Mouse (Mus musculus): Measurements from ENCODE around the gene Pgm2l1.
A peak's percentile ranks its signal among the peaks of the same experiment; 100 is the strongest.
"Not testable (repeated sequence)": the region's sequence is repeated elsewhere in the genome, so short reads cannot be mapped to it uniquely, and the experiment has no call there.

Pgm2l1 gene

DNA sequence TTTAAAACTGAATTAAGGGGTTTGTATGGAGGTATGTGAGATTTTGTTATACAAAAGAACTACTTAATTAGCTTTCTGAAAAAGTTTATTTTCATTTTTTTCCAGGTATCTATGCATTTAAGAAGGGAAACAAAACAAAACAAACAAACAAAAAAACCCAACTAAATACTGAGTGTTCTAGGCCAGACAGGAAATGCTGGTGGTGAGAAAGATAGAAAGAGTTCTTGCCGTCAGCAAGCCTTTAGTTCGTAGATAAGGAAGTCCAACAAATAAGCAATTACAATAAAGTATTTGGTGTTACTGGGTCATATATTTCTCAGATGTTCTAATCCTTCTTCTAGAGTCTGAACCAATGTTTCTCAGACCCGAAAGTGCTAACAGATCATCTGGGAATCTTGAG lies 1.8 kb downstream of the Pgm2l1 start:
- DNase-seq (ENCODE audit: low read depth) = no peak

DNA sequence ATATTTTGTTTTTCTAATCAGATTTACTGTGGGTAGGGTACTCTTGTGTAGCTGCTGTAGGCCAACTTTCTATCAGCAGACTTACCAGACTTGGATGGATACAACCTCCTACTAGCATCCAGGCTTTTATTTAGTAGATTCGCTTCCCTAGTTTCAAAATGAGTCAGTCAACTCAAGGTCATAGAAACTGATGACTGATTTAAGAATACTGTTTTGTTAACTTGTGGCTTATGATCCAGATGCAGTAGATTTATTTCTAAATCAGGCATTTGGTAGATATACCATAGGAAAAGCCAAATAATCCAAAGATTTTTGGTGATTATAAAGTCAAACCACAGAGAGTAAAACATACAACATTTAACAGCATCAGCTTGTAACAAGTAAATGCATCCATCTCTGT lies 3.5 kb downstream of the Pgm2l1 start:
- DNase-seq (ENCODE audit: low read depth) = no peak

GRCm38 (mm10) chr7:100231661-100232060 lies 4.5 kb downstream of the Pgm2l1 start:
- no peak for DNase-seq (ENCODE audit: low read depth)

DNA sequence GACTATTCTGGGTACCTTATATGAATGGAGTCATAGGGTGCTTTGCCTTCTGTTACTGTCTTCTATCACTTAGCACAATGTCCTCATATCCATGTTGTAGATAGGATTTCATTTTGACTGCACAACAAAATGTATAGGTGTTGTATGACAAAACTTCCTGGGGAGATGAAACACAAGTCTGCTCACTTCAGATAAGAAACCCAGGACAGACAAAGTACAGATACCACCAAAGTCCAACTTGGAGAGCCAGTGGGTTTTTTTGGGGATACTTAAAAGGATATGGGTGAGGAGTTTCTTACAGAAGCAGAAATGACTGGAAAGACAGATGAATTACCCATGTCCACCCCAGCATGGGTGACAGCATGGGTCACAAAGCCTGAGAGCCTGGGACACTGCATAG lies 6.5 kb downstream of the Pgm2l1 start:
- DNase-seq (ENCODE audit: low read depth) = no peak

GRCm38 (mm10) chr7:100234264-100234885 lies 7.2 kb downstream of the Pgm2l1 start:
- no peak for DNase-seq (ENCODE audit: low read depth)

DNA sequence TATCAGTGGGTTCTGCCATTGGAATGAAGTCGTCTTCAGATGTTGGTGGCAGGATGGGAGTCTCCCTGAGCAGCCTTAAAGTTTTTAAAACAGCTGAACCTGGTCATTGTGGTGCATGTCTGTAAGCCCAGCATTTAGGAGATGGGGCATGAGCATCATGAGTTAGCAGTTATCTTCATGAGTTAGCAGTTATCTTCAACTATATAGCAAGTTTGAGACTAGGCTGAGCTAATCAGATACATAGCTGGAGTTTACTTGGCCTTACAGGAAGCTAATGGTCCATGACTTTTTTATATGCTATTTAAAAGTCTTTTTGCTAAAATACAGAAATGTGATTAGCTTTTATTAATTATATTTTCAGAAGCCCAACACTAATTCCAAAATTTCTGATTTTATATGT lies 11.1 kb downstream of the Pgm2l1 start:
- no peak for DNase-seq (ENCODE audit: low read depth)

GRCm38 (mm10) chr7:100240601-100241000 lies 13.4 kb downstream of the Pgm2l1 start:
- no peak for DNase-seq (ENCODE audit: low read depth)

DNA sequence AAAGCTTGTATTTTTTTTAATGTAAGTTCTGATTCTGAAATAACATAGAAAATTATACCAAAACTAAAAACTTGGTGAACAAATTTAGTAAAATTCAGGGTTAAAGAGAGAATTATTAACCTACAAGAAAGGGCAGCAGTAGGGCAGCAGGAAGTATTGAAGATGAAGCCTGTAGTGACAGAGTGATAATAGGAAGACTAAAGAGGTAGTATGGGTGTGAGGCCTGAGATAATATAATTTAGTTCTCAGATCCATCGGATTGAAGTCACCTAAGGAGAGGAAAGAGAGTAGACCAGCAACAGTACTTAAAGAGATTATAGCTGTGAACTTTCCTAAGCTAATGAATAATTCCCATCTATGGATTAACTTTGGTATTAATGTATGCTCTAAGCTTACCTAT lies 15.8 kb downstream of the Pgm2l1 start:
- DNase-seq (ENCODE audit: low read depth) = no peak

GRCm38 (mm10) chr7:100244225-100244624 lies 17.0 kb downstream of the Pgm2l1 start:
- no peak for DNase-seq (ENCODE audit: low read depth)

- no peak for DNase-seq (ENCODE audit: low read depth)
These were observed 18.0 kb downstream of the Pgm2l1 start for GRCm38 (mm10) chr7:100245176-100245575.

DNA sequence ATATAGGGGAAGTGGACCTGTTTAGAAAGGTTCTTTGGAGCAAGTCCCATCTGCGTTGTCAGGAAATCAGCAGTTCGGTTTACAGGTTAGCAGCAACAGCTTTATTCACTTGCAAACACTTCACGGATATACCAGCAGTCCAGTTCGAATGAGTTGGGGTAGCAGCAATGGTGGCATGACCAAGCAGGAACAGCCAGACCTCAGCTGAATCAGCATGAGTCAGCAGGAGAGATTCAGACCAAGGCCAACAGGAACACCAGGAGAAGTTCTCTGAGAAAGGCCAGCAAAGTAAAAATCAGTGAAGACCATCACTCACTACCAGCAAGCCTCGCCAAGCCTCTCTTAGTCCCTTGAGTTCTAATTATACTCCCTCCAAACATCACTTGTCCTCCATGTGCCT lies 23.5 kb downstream of the Pgm2l1 start:
- no peak for DNase-seq (ENCODE audit: low read depth)

GRCm38 (mm10) chr7:100262350-100262749 lies 35.2 kb downstream of the Pgm2l1 start:
- DNase-seq (ENCODE audit: low read depth) = no peak

- not testable (repeated sequence) for DNase-seq (ENCODE audit: low read depth)
These were observed 37.7 kb downstream of the Pgm2l1 start for GRCm38 (mm10) chr7:100264934-100265333.

- no peak for DNase-seq (ENCODE audit: low read depth)
These were observed 45.2 kb downstream of the Pgm2l1 start for GRCm38 (mm10) chr7:100272369-100272768.

DNA sequence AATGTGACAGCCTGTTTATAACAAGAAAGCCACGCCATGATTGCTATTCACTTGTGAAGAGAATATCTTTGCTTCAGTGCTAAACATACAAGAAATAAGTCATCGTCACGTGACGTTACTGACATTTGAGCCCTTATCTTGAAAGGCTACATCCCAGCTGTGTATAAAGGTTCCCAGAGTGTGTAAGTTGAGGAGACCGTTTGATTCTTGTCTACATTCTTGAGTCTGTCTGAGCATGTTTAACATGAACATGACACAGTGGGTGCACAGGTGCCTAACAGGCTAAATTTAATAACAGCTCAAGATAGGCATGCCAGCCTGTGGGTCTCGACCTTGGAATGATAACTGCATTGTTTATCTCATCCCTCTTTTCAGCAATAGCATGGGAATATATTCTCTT lies 47.3 kb downstream of the Pgm2l1 start:
- DNase-seq (ENCODE audit: low read depth) = no peak

DNA sequence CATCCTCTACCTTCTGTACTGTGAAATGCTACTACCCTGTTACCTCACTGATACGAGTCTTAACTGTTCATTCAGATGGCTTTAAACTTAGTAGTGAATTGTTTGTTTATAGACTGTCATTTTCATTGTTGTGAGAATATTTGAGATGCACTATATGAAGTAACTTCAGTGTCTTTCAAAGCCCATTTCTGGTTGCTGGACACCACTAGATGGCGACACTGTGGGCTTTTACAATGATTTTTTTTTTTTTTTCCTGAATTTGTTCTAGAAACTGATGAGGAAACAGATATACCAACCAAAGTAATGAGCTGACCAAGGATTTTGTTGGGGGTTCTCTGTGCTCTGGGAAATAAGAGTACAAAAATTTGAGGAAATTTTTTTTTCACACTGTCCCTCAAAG lies 49.2 kb downstream of the Pgm2l1 start:
- peak; percentile 24 for DNase-seq (ENCODE audit: low read depth)

GRCm38 (mm10) chr7:100279803-100280202 lies 52.6 kb downstream of the Pgm2l1 start:
- peak; percentile 39 for DNase-seq (ENCODE audit: low read depth)

GRCm38 (mm10) chr7:100281596-100281995 lies 54.4 kb downstream of the Pgm2l1 start:
- DNase-seq (ENCODE audit: low read depth) = no peak

DNA sequence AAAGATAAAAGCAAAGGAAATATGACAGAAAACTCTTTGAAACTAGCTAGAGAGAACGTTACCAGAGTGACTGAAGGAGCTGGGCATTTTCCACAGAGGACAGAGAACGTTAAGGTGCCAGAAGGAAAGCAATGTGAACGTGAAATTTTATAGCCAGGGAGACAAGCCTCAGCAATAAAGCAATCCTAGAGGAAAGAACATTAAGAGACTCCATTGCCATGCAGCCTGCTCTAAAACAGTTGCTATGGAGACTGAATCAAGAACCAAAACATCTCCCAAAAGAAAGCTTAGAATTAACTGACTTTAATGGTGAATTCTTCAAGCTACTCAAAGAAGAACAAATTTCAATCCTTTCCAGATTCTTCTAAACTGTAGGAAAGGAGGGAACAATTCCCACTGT lies 56.1 kb downstream of the Pgm2l1 start:
- DNase-seq (ENCODE audit: low read depth) = no peak

DNA sequence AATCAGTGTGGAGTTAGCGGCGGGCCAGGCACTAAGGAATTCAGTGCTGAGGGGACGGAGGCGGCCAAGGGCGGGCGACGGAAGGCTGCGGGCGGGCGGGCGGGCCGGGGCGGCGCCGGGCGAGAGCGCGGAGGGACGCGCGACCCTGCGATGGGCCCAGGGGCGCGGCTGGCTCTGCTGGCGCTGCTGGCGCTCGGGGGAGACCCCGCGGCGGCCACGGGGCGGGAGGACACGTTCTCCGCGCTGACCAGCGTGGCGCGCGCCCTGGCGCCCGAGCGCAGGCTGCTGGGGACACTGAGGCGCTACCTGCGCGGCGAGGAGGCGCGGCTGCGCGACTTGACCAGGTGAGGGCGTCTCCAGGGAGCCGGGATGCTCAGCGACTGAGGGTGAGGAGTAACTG lies 58.2 kb downstream of the Pgm2l1 start, which contains the start of gene P4ha3:
Gene P4ha3, plus strand, starts transcription at position 138 of the 400 bp plus-strand sequence.
- no peak for DNase-seq (ENCODE audit: low read depth)

DNA sequence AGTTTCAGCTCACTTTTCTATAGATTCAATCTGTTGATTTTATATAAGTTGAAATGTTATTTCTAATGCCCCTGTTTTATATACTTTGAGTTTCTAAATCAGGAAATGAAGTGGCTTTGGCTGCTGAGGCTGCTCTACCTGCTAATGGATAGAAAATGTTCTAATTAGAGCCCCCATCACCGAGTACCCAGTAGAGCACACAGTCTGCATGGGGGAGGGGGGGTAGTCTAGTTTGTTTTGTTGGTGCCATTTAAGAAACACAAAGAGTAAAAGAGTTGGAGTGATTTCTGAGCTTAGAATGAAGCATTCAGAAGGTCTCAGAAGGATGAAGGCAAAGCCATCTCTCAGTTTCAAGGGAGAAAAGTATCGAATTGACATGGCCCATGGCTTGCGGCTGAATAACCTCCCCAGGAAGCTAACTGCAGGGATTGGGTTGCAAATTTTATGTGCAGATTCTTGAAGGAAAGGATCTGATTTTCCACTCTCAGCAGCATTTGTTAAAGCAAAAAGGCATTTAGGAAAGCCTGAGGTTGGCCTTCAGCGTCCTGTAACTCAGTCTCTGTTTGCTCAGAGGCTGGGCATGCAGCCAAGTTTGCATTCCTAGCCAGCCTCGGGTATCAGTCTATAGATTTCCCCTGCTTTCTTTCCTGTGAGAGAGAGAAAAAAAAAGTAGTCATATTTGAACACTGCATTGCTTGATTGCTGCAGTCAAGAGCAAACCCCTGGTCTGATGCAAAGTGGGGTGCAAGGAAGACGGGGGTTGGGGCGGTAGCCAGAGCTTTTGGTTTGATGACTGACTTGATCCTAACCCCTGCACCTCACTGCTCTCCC lies 60.8 kb downstream of the Pgm2l1 start:
- no peak for DNase-seq (ENCODE audit: low read depth)

DNA sequence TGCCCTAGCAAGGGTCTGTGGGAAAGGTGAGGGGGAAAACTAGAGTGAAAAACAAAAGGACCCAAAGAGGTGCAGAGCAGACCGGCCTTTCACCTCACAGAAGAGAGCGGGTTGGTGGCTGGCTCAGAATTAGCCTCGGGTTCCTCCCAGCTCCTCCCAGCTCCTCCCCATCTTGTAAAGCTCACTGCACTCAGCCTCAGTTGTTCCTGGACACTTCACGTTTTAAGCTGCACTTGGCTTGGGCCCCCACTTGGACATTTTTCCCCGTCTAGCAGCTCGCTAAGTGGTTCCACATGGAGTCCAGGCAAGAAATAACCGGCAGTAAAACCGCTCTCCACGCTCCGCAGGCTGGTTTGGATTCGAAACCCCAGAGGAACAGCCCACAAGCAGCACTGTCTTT lies 61.4 kb downstream of the Pgm2l1 start:
- no peak for DNase-seq (ENCODE audit: low read depth)

- DNase-seq (ENCODE audit: low read depth) = no peak
These were observed 66.4 kb downstream of the Pgm2l1 start for GRCm38 (mm10) chr7:100293546-100293945.

GRCm38 (mm10) chr7:100295745-100296144 lies 68.6 kb downstream of the Pgm2l1 start:
- no peak for DNase-seq (ENCODE audit: low read depth)
